Mouse (Mus musculus): ENCODE measurements around the gene Emc4. TPM values are rescaled to one million over a fixed set of nuclear protein-coding genes. Genes with fewer than 3 reads are reported as not detected.
A peak's percentile ranks its signal among the peaks of the same experiment; 100 is the strongest.

Emc4 gene
- 84.9 and 87.0 TPM in 2 replicates for polyA plus RNA-seq (2012; rRNA removed)

DNA sequence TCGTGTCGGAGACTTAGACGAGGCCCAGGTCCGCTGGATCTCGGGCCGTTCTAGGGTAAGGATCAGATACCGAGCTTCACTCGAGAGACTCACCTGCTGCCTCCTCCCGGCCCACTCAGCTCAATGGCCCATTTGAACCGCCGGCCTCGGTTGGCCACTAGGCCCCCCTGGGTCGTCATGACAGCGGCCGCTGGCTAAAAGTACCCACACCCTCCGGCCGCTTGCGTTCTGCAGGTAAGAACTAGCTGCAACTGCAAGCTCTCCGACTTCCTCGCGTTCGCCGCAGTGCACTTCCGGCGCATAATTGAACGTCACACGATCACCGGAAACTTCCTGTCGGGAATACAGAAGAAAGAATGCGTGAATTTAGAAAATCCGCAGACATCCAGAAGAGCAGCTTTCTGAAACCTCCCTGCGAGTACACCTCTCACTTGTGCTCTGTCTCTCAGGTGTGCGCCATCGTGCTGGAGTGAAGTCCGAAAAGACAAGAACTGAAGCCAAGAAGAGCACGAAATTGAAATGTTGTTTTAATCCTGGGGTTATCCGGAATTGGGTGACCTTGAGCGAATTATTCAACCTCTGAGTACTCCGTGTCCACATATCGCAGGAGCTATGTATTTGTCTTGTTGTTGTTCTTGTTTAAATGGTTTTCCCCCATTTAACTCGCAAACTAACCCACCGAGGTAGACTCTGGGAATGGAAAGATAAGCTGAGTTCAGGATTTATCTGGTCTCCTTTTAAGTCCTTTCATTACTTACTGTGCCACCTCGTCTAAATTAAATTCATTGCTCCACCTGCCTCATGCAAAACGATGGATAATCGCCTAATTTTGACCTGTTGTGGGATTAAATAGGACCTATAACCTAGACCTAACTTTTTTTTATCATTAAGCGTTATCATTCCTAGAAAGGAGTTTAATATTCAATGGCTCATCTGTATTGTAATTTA, at the start of gene Emc4:
TSS of gene Emc4 (minus strand) at position 302 of the 948 bp plus-strand sequence.
- peak; percentile 80 for DNase-seq (ENCODE audit: low read depth, low spot score)
- 1% methylated on average over 46 of the region's 46 CpGs for WGBS

DNA sequence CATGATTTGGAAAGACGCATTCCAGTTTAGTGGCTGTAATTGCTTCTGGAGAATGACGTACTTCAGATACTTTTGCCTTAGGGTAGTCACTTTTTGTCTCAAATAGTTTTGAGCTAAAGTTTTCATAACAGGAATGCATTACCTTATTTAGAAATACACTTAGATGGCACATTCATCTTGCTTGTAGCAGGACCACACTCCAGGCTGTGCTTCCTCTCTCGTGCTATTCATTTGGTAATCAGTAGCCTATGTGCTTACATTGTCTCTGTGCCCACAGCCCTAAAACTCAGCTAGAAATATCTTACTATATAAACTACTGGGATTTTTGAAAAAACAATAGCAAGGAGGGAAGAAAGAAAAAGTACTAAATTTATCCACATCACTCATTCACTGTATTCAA, 39.2 kb upstream of the Emc4 start:
- 80% methylated on average over 3 of the region's 3 CpGs for WGBS
- DNase-seq (ENCODE audit: low read depth, low spot score): no peak

DNA sequence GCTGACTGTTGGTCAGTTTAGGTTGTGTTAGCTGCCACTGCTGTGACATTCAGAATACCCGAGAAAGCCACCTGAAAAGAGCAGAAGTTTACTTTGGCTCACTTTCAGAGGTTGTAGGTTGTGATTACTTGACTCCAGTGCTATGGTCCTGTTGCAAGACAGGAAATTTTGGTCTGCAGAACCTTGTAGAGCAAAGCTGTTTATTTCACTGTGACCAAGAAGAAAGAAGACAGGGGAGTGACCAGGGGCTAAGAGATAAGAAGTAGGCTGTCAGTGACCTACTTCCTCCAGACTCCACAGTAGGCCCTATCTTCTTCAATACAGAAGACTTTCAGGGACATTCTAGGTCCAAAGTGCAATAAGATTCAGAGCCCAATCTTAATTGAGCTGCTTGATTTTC, 28.8 kb upstream of the Emc4 start:
- 16% methylated on average over 1 of the region's 1 CpGs for WGBS
- no peak for DNase-seq (ENCODE audit: low read depth, low spot score)

DNA sequence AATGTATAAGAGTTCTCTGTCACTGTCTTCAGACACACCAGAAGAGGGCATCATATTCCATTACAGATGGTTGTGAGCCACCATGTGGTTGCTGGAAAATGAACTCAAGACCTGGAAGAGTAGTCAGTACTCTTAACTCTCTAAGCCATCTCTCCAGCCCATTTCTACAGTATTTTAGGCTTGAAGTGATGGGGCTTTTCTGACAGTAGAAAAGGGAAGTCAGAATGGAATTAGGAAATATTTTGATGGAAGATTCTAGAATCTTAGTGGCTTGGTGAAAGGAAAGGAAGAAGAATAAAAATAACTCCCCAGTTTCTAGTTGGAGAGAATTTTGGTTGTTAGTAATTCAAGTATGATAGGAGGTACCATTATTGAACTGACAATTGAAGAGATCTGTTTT, 26.1 kb upstream of the Emc4 start:
- no peak for DNase-seq (ENCODE audit: low read depth, low spot score)

DNA sequence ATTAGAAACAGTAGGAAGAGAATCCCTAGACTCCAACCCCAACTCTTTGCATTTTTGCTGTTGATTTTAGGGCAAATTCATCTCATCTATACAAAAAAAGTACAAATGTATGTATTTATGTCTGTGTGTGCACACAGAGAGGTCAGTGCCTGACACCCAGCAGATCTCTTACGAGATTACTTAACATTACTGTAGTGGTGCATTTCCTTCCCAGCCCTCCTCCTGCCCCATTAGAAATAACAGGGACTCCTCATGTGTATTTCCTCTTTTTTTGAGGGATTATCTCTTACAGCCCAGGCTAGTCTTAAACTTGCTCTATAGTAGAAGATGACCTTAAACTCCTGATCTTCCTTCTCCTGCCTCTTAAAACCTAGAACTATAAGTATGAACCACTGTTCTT, 24.9 kb upstream of the Emc4 start:
- WGBS: 83% methylated on average over 1 of the region's 1 CpGs
- DNase-seq (ENCODE audit: low read depth, low spot score): no peak

DNA sequence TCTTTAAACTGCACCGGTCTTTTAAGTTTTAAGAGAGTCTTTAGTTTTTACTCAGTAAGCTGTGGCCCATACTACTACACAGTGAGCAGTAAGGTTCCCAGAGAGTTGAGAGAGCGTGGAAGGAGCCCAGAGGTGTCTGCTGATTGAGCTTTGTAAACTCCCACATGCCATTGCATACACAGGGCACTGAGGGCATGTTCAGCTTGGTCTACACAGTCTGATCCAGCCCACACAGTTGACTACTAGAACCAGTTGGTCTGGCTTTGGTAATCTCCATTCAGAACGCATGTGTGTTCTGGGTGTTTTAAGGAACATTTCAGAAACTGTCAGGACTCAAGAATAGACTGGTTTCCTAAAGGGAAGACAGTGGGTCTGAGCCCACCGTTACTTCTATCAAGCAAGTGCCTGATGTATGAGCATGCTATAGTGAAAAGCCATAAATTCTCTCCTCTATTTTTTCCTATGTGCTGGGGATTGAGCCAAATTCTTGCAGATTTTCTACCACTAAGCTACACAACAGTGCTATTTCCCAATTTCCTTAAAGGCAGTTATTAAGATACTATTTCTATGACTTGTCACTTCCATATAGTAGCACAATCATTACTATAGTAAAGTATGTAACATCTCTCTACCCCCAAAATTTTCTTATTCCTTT, 23.6 kb upstream of the Emc4 start:
- 85% methylated on average over 4 of the region's 4 CpGs for WGBS
- DNase-seq (ENCODE audit: low read depth, low spot score): no peak

DNA sequence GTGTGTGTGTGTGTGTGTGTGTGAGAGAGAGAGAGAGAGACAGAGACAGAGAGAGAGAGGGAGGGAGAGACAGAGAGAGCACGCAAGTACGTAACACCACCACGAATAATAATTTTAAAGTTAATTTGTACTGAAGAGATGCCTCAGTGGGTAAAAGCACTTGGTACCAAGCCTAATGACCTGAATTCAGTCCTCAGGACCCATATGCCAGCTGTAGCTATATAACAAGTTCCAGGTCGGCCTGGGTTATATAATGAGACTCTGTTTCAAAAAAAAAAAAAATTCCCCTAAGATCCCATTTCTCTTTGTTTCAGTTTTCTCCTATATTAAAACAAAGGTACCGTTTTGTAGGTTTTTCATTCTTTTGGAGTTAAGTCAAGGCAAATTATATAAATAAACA, 23.0 kb upstream of the Emc4 start:
- 84% methylated on average over 5 of the region's 5 CpGs for WGBS

DNA sequence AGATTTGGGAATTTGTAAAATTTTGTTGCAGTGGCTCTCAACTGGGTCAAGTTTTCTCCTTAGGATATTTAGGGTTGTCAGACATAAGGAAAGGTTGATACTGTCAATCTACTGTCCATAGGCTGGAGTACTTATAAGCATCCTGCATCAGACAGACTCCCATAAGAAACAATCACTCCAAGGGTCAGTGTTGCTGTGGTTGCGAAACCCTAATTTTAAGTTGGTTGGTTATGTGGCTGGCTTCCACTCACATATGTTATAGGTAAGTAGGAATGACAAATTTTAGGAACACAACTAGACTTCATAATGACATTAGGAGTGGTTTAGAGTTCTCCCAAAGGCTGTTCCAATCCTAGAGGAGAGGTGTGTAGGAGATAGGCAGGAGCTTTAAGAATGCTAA, 13.4 kb upstream of the Emc4 start:
- no peak for DNase-seq (ENCODE audit: low read depth, low spot score)

More for the DNA sequence above, 23.0 kb upstream of the Emc4 start:
- no peak for DNase-seq (ENCODE audit: low read depth, low spot score)

DNA sequence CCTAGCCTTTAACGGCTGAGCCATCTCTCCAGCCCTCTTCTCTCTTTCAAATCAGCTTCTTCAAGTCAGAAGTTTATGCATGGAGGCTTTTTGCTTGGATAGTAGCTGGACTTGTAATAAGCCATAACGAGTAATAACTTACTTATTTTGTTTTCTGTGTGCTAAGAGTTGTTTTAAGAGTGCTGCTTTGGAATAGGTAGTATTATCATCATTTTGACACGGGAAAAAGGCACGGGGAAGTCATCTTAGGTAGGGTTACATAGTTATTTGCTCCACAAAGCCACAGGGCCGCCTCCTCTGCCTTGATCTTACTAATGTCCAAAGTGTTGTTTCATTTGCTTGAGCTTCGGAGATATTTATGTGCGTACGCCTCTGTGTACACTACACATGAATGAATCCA, 12.3 kb upstream of the Emc4 start:
- no peak for DNase-seq (ENCODE audit: low read depth, low spot score)
- 9% methylated on average over 8 of the region's 8 CpGs for WGBS

More for the DNA sequence above, 13.4 kb upstream of the Emc4 start:
- WGBS: 90% methylated on average over 1 of the region's 1 CpGs

DNA sequence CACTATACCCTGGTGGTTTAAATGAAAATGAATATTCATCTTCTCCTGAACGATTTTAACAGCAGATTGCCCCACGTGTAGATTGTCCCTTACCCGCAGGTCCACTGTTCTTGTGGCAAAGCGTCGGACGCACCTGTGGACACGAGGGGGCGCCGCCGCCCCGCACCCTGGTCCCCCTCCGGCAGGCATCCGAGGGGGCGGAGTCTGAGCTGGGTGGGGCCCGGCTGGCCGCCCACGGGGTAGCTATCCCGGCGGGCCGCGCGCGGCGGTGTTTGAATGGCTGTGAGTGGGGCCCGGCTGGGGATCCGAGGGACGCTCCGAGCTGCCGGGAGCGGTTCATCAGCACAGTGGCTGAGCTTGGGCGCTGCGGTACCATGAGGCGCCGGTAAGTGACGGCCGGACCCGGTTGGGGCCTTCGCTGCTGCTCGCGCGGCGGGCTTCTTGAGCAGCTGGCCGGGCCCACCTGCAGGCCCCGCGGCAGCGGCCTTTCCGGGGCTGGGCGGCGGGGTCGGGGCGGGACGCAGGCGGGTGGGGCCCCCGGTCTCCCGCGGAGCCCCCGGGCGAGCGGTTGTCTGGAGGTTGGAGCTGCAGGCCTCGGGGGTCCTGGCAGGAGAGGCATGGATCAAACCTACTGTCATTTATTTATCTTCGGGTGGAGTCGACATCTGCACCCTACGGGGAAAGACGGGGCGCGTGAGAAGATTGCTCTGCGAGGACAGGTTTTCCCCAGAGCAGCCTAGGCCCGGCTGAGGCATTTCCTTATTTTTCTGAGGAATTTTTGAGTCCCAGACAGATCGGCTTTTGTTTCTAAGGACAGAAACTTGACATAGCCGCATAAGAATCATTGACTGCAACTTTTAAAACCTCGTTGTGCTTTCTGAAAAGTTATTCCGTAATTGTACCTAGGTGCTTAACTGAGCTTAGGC, 11.4 kb upstream of the Emc4 start, which contains the start of gene Katnbl1:
TSS of gene Katnbl1 (plus strand) at position 239 of the 926 bp plus-strand sequence.
- peak; percentile 75 for DNase-seq (ENCODE audit: low read depth, low spot score)
- under 1% methylated on average over 72 of the region's 72 CpGs for WGBS

DNA sequence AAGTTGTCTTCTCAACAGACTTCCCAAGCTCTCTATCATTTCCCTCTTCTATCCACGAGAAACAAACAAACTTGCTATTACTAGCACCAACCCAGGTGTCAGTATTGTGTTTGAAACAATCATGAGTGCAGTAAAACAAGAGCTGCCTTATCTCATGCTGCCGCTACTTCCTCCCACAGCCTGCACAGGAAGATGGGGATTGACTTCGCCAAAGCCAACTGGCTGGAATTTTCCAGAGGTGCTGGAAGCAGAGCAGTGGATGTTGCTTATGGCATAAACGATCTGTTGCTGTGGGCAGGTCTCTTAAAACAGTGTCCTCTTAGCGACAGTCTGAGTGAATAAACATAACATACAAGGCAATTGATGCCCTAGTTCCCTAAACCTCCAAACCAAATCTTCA, 6.8 kb upstream of the Emc4 start:
- DNase-seq (ENCODE audit: low read depth, low spot score): no peak
- 25% methylated on average over 5 of the region's 5 CpGs for WGBS

DNA sequence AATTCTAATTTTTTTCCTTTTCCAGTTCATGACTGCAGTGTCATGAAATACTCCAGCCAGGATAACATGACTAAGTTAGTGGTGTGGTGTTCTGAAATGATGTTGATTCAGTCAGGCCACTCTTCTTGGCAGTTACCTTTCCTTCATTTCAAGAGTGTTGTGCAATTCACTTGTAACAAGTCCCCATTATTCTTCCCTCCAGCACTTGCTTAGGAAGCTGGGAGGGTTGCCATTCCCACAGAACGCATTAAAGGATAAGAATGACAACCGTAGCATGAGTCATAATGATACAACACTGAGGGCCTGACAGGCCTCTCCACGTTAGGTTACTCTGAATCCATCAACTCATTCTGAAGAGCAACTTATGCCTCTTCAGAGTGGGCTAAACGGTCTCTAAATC, 5.3 kb upstream of the Emc4 start:
- DNase-seq (ENCODE audit: low read depth, low spot score): no peak
- 35% methylated on average over 4 of the region's 4 CpGs for WGBS

DNA sequence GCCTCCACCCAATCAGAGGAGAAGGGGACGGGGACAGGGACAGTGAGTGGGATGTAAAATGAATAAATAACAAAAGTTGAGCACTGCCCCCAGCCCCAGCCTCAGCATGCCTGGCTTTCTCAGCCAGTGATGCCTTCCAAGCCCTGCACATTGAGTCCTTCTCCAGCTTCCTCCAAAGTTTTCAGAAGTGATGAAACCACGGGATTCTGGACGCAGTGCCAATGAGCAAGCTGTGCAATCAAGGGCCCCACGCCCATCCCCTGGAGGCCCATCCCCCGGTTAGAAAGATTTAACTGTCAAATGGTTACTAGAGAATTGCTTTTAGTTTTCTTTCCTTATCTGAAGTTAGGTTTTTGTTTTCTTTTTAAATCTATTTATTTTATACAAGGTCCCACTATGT, 2.1 kb upstream of the Emc4 start:
- 33% methylated on average over 5 of the region's 5 CpGs for WGBS
- no peak for DNase-seq (ENCODE audit: low read depth, low spot score)

DNA sequence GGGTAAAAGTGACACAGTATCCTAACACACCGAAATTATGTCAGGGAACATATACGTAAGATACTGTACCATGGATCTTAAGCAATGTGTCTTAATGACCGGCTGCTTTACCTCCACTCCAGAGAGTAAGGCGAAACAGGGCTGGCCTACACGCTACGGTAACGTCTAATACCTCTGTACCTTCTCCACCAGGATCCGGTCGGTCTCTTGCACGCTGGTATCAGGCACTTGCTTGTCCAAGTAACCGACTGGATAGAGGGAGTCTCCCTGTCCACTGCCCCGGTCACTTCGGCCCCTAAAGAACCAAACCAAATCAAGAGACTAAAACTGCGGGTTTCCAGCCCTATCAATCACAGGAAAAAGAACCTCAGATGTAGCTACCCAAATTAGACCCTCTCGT, 605 bp downstream of the Emc4 start:
- DNase-seq (ENCODE audit: low read depth, low spot score): no peak
- WGBS: 8% methylated on average over 15 of the region's 15 CpGs

DNA sequence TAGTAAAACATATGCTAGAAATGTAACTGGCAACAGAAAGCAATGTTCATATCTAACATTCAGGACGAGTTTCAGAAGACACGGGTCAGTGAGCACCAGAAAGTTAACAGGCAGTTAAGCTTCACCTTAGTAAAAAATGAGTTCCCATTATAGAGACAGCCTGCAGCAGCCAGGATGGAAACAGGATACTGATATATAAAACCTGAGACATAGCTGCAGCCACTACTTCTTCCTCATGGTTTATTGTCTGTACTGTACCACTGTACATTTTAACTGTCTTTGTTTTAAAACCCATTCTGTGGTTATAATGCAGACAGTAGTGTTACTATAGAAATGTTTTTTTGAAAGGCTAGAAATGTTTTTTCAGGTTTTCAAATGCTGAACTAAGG, 7.1 kb downstream of the Emc4 start:
- 84% methylated on average over 2 of the region's 2 CpGs for WGBS
- no peak for DNase-seq (ENCODE audit: low read depth, low spot score)

DNA sequence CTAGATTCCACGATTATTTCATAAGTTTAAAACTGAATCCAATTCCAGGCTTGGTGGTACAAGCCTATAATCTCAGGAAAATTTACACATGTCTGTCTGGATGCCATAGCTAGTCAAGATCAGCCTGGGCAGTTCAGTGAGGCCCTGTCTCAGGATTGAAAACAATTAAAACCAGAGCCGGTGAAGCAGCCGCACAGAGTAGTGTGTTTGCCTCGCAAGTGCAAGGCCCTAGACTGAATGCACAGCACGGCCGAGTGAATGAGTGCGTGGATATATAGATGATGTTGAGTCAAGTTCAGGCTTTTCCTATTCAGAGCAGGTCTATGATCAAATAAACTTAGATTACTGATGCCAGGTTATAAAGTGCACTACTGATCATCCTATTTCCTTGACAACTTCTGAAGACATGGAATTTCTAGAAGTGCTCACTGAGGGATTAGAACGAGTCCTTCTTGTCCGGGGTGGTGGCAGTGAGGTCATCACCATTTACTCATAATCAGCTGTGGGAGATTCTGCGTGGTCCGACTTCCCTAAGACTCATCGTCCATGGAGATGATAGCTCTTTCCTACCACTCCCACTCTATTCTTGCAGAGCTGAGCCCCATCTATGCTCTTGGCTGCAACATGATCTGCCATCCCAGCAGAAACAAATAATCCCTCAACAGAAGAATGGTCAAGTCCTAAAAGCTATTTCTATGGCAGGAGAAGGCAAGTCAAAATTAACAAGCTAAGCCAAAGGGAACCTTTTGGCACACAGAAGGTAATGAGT, 7.6 kb downstream of the Emc4 start:
- WGBS: 82% methylated on average over 12 of the region's 12 CpGs

DNA sequence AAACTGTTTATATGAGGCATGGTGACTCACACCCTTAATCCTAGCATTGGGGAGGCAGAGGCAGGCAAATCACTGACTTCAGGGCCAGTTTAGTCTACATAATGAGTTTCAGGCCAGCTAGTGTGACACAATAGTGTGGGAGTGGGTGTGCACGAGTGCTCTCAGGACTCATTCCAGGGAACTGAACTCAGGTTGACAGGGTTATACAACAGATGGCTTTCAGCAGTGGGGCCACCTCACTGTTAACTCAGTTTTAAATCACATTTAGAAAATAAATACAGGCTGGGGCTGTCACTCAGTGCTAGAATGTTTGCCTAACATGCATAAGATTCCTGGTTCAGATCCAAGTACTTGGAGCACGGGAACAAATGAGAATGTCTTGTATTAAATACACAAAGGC, 8.2 kb downstream of the Emc4 start:
- WGBS: 58% methylated on average over 2 of the region's 2 CpGs
- DNase-seq (ENCODE audit: low read depth, low spot score): no peak

More for the DNA sequence above, 7.6 kb downstream of the Emc4 start:
- no peak for DNase-seq (ENCODE audit: low read depth, low spot score)

DNA sequence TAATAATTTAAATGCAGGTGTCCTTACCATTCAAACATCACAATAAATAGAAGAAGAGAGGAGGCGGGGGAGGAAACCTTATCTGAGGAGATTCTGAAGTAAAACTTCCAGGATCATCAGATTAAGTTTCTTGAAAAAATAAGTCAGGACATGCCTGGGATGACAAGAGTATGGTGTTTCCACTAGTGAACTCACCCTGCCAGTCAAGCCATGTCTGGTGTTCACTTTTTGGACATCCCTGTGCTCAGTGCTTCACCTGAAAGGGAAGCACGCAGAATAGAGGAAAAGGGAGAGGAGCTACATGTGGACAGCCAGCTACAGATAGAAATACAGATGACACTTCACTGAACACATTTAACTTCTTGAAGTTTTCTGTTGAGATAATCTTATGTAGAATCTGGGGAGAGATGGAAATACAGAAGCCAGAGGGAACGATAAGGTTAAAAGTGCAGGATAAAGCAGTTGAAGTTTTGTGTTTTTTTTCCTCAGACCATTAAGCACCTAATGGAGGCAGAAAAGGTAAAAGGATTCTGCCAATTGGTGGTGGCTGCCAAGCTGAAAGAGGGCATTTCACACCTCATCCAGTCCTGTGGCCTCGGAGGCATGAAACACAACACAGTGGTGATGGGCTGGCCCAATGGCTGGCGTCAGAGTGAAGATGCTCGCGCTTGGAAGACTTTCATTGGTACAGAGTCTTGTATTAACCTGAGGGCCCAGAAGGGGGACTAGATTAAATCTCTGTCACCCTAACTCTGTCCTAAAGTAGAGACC, 14.0 kb downstream of the Emc4 start:
- DNase-seq (ENCODE audit: low read depth, low spot score): no peak
- WGBS: 88% methylated on average over 7 of the region's 7 CpGs

Data from large intestine, adult 2 months (tissue).